Mouse (Mus musculus) kidney, embryonic 15.5 days (tissue): Measurements from ENCODE around the gene Clk4. TPM values are rescaled to one million over a fixed set of nuclear protein-coding genes. Genes with fewer than 3 reads are reported as not detected.

Experiments
- ATAC-seq: fragments of 200-750 bp; cut with Nextera tagmentation; replicated peaks from 2 replicates; pipeline ENCODE4 v1.8.0; 2017; ENCODE audit warnings: moderate TSS enrichment; ENCODE audit not compliant: low FRiP score
- H3K27ac ChIP-seq: fragments of 300-500 bp; sonication (generic); 2 replicates; pipeline ENCODE4 v1.5.1; 2015; ENCODE audit warnings: mild to moderate bottlenecking, inconsistent platforms
- H3K27me3 ChIP-seq: fragments of 300-500 bp; sonication (generic); 2 replicates; pipeline ENCODE4 v1.6.1; 2015; ENCODE audit warnings: inconsistent platforms
- H3K36me3 ChIP-seq: fragments of 300-500 bp; sonication (generic); 2 replicates; pipeline ENCODE4 v1.6.1; 2015; ENCODE audit warnings: inconsistent platforms
- H3K4me1 ChIP-seq: fragments of 300-500 bp; sonication (generic); 2 replicates; pipeline ENCODE4 v1.6.1; 2015; ENCODE audit warnings: inconsistent platforms
- H3K4me2 ChIP-seq: fragments of 300-500 bp; sonication (generic); 2 replicates; pipeline ENCODE4 v1.6.1; 2015; ENCODE audit warnings: moderate library complexity, mild to moderate bottlenecking, inconsistent platforms
- H3K4me3 ChIP-seq: fragments of 300-500 bp; sonication (generic); replicated peaks from 2 replicates; pipeline ENCODE4 v1.5.1; 2015; ENCODE audit warnings: mild to moderate bottlenecking, inconsistent platforms
- H3K9ac ChIP-seq: fragments of 300-500 bp; sonication (generic); 2 replicates; pipeline ENCODE4 v1.6.1; 2015; ENCODE audit warnings: mild to moderate bottlenecking, inconsistent platforms
- H3K9me3 ChIP-seq: fragments of 300-500 bp; sonication (generic); replicated peaks from 2 replicates; pipeline ENCODE4 v1.6.1; 2016; ENCODE audit warnings: inconsistent platforms
- WGBS: fragments of 180-500 bp; shearing (Covaris S2); methylation state at CpG from one replicate; pipeline ENCODE4 v1.1.7; 2015; ENCODE audit warnings: mixed read lengths; 5-methylcytosine and 5-hydroxymethylcytosine counted together
- polyA plus RNA-seq: library from polyadenylated mRNA; unstranded; fragments of >200 nt; fragmentation: Nextera tagmentation; extraction: Ambion mirVana; gene quantifications from 2 replicates; pipeline ENCODE4 v1.2.1, GENCODE M21; 2015

Clk4 gene
- polyA plus RNA-seq, 1 experiment from 2014 or later: 110 TPM

DNA sequence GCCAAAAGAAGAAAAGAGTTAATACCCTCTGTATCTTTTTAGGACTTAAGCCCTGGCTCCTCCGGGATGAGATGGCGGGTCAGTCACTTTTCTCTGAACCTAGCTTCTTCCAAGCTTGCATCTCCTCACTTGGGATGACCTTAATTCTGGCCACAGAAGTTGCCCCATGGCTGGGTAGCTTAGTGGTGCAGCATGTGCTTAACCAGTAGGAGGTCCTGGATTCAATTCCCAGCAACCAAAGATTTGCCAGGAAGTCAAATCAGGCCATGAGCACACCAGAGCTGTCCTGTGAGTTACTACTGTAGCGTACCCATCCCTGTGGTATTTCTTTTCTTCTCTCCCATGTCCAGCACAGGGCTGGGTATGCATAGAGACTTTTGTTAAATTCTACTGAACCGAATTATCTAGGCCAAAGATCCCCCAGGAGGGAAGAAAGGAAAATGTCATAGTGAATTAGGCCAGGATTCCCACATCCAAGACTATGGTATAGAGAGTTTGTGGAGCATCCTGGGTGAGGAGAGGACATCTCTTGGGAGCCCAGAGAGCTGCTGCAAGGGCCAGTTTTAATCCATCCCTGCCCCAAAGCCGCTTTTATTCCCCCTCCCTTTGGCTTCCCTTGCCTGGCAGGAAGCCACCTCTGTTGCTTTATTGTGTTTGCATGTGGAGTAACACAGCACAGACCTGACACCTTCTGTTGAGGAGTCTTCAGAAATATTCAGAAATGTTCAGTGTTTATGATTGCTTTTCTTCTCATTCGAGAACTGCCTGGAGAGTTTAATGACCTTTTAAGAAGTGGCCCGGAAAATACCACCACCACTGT lies 54.7 kb downstream of the Clk4 start:
- Histone ChIP-seq H3K27ac (no peak overlapping the region), H3K36me3 (no peaks in the 10 kb centered on the region), H3K27me3 (no peaks in the 10 kb centered on the region), H3K4me2 (no peak overlapping the region), H3K9me3 (0 out of 2 replicates have a peak, but pooled peaks cover 2% of the 10 kb centered on the region), H3K4me1 (no peaks in the 10 kb centered on the region), H3K4me3 (no peak overlapping the region), H3K9ac (no peak overlapping the region)
- ATAC-seq: no peak
- 74% methylated on average over 7 of the region's 7 CpGs for WGBS

GRCm38 (mm10) chr11:51320609-51321008 lies 59.1 kb downstream of the Clk4 start:
- Histone ChIP-seq H3K36me3 (no peaks in the 10 kb centered on the region), H3K4me1 (no peaks in the 10 kb centered on the region), H3K27me3 (no peaks in the 10 kb centered on the region), H3K9me3 (peaks cover 6% of the 10 kb centered on the region; the same call in 1 of the 2 replicates), H3K27ac (no peak overlapping the region), H3K9ac (no peak overlapping the region), H3K4me3 (no peak overlapping the region), H3K4me2 (no peak overlapping the region)
- no peak for ATAC-seq

- Histone ChIP-seq H3K4me2 (no peak overlapping the region), H3K27me3 (no peaks in the 10 kb centered on the region), H3K4me1 (no peaks in the 10 kb centered on the region), H3K27ac (no peak overlapping the region), H3K36me3 (no peaks in the 10 kb centered on the region), H3K9ac (no peak overlapping the region), H3K4me3 (no peak overlapping the region), H3K9me3 (no peaks in the 10 kb centered on the region)
- 59% methylated on average over 6 of the region's 6 CpGs for WGBS
- ATAC-seq: no peak
These were observed 65.4 kb downstream of the Clk4 start for GRCm38 (mm10) chr11:51326908-51327307.

- Histone ChIP-seq H3K27ac (no peak overlapping the region), H3K9me3 (no peaks in the 10 kb centered on the region), H3K4me1 (no peaks in the 10 kb centered on the region), H3K36me3 (no peaks in the 10 kb centered on the region), H3K27me3 (no peaks in the 10 kb centered on the region), H3K9ac (no peak overlapping the region), H3K4me2 (no peak overlapping the region), H3K4me3 (no peak overlapping the region)
- WGBS: 74% methylated on average over 12 of the region's 12 CpGs
- no peak for ATAC-seq
These were observed 66.9 kb downstream of the Clk4 start for GRCm38 (mm10) chr11:51328387-51328942.

- Histone ChIP-seq H3K4me3 (no peak overlapping the region), H3K9me3 (no peaks in the 10 kb centered on the region), H3K36me3 (no peaks in the 10 kb centered on the region), H3K9ac (no peak overlapping the region), H3K27ac (no peak overlapping the region), H3K27me3 (no peaks in the 10 kb centered on the region), H3K4me1 (no peaks in the 10 kb centered on the region), H3K4me2 (no peak overlapping the region)
- ATAC-seq: no peak
- WGBS: 69% methylated on average over 11 of the region's 11 CpGs
These were observed 68.5 kb downstream of the Clk4 start for GRCm38 (mm10) chr11:51329837-51330714.

Other genes with a start within 250 kb of the Clk4 start
- gene Olfr54, start 247.5 kb upstream of the Clk4 start, polyA plus RNA-seq: not detected in 2 replicates
- not detected in 2 replicates for gene Olfr1375, start 213.6 kb upstream of the Clk4 start, polyA plus RNA-seq
- 9.7 and 12.7 TPM in 2 replicates for gene Zfp354a, start 202.5 kb upstream of the Clk4 start, polyA plus RNA-seq
- gene Gm12569, start 41.3 kb upstream of the Clk4 start, polyA plus RNA-seq: not detected in 2 replicates
- gene BC049762, start 1.3 kb downstream of the Clk4 start, polyA plus RNA-seq: 0.84 and 1.4 TPM in 2 replicates
- 9.6 and 11.5 TPM in 2 replicates for gene Col23a1, start 28.2 kb downstream of the Clk4 start, polyA plus RNA-seq